Mouse (Mus musculus) forebrain, embryonic 15.5 days (tissue): ENCODE measurements around the gene Fam178b. TPM values are rescaled to one million over a fixed set of nuclear protein-coding genes. Genes with fewer than 3 reads are reported as not detected.
"Not testable (repeated sequence)": the region's sequence is repeated elsewhere in the genome, so short reads cannot be mapped to it uniquely, and the experiment has no call there.

ENCODE experiments used
- ATAC-seq: fragments of 200-750 bp; cut with Nextera tagmentation; replicated peaks from 2 replicates; pipeline ENCODE4 v1.8.0; 2017; ENCODE audit warnings: mild to moderate bottlenecking, moderate TSS enrichment, moderate library complexity
- H3K27ac ChIP-seq: fragments of 300-500 bp; sonication (generic); replicated peaks from 2 replicates; pipeline ENCODE4 v1.5.1; 2015; ENCODE audit warnings: mild to moderate bottlenecking, inconsistent platforms
- H3K27me3 ChIP-seq: fragments of 300-500 bp; sonication (generic); 2 replicates; pipeline ENCODE4 v1.6.1; 2015; ENCODE audit warnings: inconsistent platforms
- H3K36me3 ChIP-seq: fragments of 300-500 bp; sonication (generic); 2 replicates; pipeline ENCODE4 v1.6.1; 2015; ENCODE audit warnings: mild to moderate bottlenecking, inconsistent platforms
- H3K4me1 ChIP-seq: fragments of 300-500 bp; sonication (generic); 2 replicates; pipeline ENCODE4 v1.6.1; 2015; ENCODE audit warnings: inconsistent platforms
- H3K4me2 ChIP-seq: fragments of 300-500 bp; sonication (generic); replicated peaks from 2 replicates; pipeline ENCODE4 v1.6.1; 2015; ENCODE audit warnings: mild to moderate bottlenecking, inconsistent platforms
- H3K4me3 ChIP-seq: fragments of 300-500 bp; sonication (generic); 2 replicates; pipeline ENCODE4 v1.5.1; 2015; ENCODE audit warnings: mild to moderate bottlenecking, inconsistent platforms
- H3K9ac ChIP-seq: fragments of 300-500 bp; sonication (generic); replicated peaks from 2 replicates; pipeline ENCODE4 v1.6.1; 2015; ENCODE audit warnings: mild to moderate bottlenecking, inconsistent platforms
- H3K9me3 ChIP-seq: fragments of 300-500 bp; sonication (generic); 2 replicates; pipeline ENCODE4 v1.6.1; 2016; ENCODE audit warnings: inconsistent platforms
- WGBS: fragments of 180-500 bp; shearing (Covaris S2); methylation state at CpG from one replicate; pipeline ENCODE4 v1.1.7; 2015; ENCODE audit warnings: mixed read lengths; 5-methylcytosine and 5-hydroxymethylcytosine counted together
- polyA plus RNA-seq: library from polyadenylated mRNA; unstranded; fragments of >200 nt; fragmentation: Nextera tagmentation; extraction: Ambion mirVana; gene quantifications from 2 replicates; pipeline ENCODE4 v1.2.1, GENCODE M21; 2015

Fam178b gene
- polyA plus RNA-seq, 1 experiment from 2014 or later: not detected

DNA sequence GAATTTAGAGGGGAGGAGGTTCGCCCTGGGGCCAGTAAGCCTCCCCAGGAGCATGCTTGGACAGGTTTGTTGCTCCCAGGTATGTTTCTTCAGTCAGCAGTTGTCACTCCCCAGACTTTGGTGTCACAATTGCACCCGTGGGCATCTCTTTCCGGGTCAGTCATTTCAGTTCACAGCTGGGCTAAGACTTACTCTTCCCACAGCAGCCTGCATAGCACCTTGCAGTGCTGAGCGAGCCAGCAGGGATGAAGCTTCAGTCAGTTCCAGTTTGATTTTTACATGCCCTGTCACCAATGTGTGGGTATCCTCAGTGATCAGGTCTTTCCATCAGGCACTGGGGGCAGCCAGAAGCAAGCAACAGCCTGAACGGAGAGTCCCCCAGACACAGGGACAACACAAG lies 14.0 kb upstream of the Fam178b start:
- H3K9ac ChIP-seq: no peak overlapping the region
- H3K9me3 ChIP-seq: no peaks in the 10 kb centered on the region
- peaks cover 9% of the 10 kb centered on the region for H3K4me1 ChIP-seq
- ATAC-seq: no peak
- H3K4me3 ChIP-seq: no peak overlapping the region
- no peak overlapping the region for H3K4me2 ChIP-seq
- peaks cover 56% of the 10 kb centered on the region for H3K36me3 ChIP-seq
- H3K27me3 ChIP-seq: no peaks in the 10 kb centered on the region
- no peak overlapping the region for H3K27ac ChIP-seq
- 69% methylated on average over 5 of the region's 5 CpGs for WGBS

DNA sequence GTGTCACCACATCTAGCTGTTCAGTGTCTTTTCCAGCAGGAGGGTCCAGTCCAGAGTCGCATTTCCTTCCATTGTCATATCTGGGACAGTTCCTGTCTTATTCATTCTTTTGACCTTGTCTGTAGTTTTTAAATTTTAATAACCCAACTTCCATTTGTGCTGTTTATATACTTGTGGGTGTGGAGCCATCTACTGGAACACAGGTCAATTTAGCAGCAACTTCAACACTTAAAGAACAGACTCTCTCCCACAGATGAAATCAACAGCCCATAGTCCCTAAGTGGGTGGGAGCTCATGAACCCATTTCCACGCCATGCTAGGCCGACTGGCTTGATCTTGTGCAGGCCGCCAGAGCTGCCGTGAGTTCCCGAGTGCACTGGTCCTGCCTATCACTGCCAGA lies 13.4 kb upstream of the Fam178b start:
- WGBS: 78% methylated on average over 6 of the region's 6 CpGs
- no peak overlapping the region for H3K4me2 ChIP-seq
- peaks cover 52% of the 10 kb centered on the region for H3K36me3 ChIP-seq
- ATAC-seq: no peak
- no peak overlapping the region for H3K9ac ChIP-seq
- no peak overlapping the region for H3K27ac ChIP-seq
- no peak overlapping the region for H3K4me3 ChIP-seq
- peaks cover 12% of the 10 kb centered on the region for H3K4me1 ChIP-seq
- H3K9me3 ChIP-seq: no peaks in the 10 kb centered on the region
- H3K27me3 ChIP-seq: no peaks in the 10 kb centered on the region

DNA sequence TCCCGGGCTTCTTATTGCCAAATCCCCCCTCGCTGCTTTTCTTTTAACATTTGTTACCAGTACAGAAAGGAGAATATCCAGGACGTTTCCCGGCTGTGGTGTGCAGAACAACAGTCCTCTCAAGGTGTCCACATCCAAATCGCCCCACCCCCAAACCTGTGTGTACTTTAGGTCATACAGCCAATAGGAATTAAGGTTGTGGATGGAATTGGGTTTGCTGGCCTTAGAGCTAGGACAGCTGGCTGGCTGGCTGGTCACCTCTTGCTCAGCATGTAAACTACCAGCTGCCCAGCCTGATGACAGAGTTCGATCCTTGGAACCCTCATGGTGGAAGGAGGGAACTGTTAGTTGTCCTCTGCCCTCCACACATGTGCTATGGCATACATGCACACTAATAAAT lies 11.9 kb upstream of the Fam178b start:
- Histone ChIP-seq H3K9ac (no peak overlapping the region), H3K27me3 (no peaks in the 10 kb centered on the region)
- WGBS: 88% methylated on average over 6 of the region's 6 CpGs

DNA sequence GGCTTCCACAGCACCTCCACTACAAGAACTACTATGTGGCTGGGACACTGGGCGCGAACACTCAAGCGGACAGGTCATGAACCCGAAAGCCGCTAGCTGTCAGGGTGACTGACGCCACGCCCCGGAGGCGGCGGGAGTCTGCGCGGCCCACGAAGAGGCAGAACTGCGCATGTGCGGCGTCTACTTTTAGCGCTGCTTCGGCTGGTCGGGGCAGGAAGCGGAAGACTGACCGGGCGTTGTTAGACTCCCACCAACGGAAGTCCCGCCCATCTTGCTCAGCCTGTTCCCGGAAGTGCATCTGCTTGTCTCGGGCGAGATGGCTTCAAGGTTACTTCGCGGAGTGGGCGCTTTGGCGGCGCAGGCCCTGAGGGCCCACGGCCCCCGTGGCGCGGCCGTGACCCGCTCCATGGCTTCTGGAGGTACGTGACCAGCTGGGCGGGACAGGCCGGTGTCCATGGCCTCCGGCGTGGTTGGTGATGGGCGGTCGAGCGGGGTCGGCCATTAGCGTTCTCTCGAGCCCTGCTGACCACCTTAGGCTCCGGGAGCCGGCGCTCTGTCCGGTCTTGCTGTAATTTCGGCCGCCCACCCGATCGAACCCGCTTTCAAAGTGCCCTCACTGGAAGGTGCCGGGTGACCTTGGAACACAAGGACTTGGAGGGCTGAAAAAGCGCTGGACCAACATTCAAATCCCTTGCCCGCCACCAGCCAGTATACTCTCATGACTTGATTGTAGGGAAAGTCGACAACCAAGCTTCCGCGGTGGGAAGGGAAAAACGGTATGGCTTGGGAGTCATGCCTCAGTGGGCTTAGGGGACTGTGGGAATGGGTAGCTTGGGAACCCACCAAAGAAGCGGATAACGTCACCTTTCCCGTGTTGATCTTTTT lies 8.5 kb upstream of the Fam178b start, which contains the start of gene Cox5b:
Gene Cox5b, plus strand, starts transcription at position 179 of the 885 bp plus-strand sequence.
- H3K4me1 ChIP-seq: peaks cover 17% of the 10 kb centered on the region
- peak within 1 kb of the TSS; percentile 62 for H3K27ac ChIP-seq
- H3K36me3 ChIP-seq: peaks cover 22% of the 10 kb centered on the region
- 1% methylated on average over 68 of the region's 68 CpGs for WGBS
- H3K4me2 ChIP-seq: peak within 1 kb of the TSS; percentile 89
- H3K27me3 ChIP-seq: no peaks in the 10 kb centered on the region
- H3K4me3 ChIP-seq: peak within 1 kb of the TSS; percentile 91
- H3K9ac ChIP-seq: peak within 1 kb of the TSS; percentile 88
- no peaks in the 10 kb centered on the region for H3K9me3 ChIP-seq
- ATAC-seq: peak; percentile 97

More for the DNA sequence above, 11.9 kb upstream of the Fam178b start:
- Histone ChIP-seq H3K4me1 (peaks cover 17% of the 10 kb centered on the region), H3K4me3 (no peak overlapping the region), H3K27ac (no peak overlapping the region), H3K36me3 (peaks cover 37% of the 10 kb centered on the region), H3K4me2 (no peak overlapping the region), H3K9me3 (no peaks in the 10 kb centered on the region)
- ATAC-seq: no peak

DNA sequence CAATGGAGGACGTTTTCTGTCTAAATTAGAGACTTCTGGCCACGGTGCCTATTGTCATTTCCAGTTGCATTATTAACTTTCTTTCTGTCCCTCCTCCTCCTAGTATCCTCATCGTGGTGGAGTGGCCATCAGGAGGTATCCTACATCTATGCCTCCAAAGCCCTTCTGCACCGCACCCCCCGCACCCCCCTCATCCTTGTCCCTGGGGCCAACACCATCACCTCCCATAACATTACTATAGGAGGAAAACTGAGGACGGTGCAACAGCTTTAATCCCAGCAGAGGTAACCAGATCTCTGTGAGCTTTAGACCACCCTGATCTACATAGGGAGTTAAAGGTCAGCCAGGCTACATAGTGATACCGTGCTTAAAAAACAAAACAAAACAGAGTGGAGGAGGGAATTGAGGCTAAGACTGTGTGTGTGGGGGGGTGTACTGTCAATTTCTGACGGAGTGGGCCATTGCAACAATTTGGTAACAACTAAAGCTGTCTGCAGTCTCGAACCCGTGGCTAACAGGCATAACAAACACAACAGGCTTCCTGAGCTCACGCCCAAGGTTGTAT lies 7.8 kb upstream of the Fam178b start:
- Histone ChIP-seq H3K27me3 (no peaks in the 10 kb centered on the region), H3K9ac (peak overlapping the region; percentile 88), H3K9me3 (no peaks in the 10 kb centered on the region), H3K4me3 (peak overlapping the region; percentile 91), H3K36me3 (peaks cover 22% of the 10 kb centered on the region), H3K27ac (peak overlapping the region; percentile 62), H3K4me1 (peaks cover 17% of the 10 kb centered on the region), H3K4me2 (peak overlapping the region; percentile 89)
- peak; percentile 50 for ATAC-seq
- WGBS: 60% methylated on average over 11 of the region's 11 CpGs

DNA sequence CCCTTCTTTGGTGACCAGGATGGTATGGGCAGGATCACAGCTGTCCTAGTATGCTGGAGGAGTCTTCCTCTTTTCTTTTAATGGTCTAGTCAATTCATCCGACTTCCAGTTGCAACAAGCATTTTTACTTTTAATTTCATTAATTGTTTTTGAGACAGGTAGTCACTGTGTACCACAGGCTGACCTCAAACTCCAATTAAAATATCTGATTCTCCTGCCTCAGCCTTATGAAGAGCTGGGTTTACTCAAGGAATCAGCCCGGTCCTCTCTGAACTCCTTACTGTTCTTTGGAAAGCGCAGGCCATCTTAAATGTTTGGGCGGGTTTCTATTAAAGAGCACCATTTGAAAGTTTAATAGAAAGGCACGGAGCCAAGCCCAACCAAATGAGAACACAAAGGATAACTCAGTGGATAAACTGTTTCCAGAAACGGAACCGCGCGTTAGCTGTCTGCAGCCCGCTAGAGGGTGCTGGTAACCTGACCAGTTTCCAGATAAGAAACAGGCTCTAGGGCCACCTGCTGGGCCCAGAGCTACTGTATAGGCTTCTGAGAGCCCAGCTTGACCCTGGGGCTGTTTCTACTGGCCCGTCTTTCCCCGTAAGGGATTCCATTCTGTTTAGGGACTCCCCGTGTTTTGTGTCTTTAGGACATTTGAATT lies 956 bp upstream of the Fam178b start:
- H3K36me3 ChIP-seq: no peaks in the 10 kb centered on the region
- H3K4me2 ChIP-seq: no peak overlapping the region
- H3K4me1 ChIP-seq: peaks cover 5% of the 10 kb centered on the region; the same call in 1 of the 2 replicates
- ATAC-seq: peak; percentile 72
- H3K9me3 ChIP-seq: no peaks in the 10 kb centered on the region
- no peak overlapping the region for H3K4me3 ChIP-seq
- no peak overlapping the region for H3K9ac ChIP-seq
- 7% methylated on average over 13 of the region's 13 CpGs for WGBS
- H3K27me3 ChIP-seq: no peaks in the 10 kb centered on the region
- H3K27ac ChIP-seq: peak overlapping the region; percentile 4; the same call in 1 of the 2 replicates

DNA sequence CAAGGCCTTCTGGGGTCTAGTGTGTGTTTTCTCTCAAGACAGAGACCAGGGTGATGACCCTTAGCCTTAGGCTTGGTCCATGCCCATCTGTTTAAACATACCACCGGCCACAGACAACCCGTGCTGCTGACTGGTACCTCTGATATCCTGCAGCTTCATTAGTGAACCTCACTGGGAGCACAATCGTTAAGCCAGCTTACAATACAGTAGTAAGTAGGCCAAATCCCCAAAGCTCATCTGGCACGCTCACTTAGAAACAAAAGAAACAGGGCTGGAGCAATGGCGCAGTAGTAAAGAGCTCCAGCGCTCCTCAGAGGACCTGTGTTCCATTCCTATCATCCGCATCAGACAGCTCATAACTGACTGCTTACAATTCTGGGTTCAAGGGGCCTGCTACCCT lies 2.1 kb downstream of the Fam178b start:
- peaks cover 5% of the 10 kb centered on the region; the same call in 1 of the 2 replicates for H3K4me1 ChIP-seq
- H3K9ac ChIP-seq: no peak overlapping the region
- no peak overlapping the region for H3K4me2 ChIP-seq
- 34% methylated on average over 7 of the region's 7 CpGs for WGBS
- H3K4me3 ChIP-seq: no peak overlapping the region
- no peaks in the 10 kb centered on the region for H3K9me3 ChIP-seq
- H3K27ac ChIP-seq: no peak overlapping the region
- H3K27me3 ChIP-seq: no peaks in the 10 kb centered on the region
- ATAC-seq: no peak
- no peaks in the 10 kb centered on the region for H3K36me3 ChIP-seq

DNA sequence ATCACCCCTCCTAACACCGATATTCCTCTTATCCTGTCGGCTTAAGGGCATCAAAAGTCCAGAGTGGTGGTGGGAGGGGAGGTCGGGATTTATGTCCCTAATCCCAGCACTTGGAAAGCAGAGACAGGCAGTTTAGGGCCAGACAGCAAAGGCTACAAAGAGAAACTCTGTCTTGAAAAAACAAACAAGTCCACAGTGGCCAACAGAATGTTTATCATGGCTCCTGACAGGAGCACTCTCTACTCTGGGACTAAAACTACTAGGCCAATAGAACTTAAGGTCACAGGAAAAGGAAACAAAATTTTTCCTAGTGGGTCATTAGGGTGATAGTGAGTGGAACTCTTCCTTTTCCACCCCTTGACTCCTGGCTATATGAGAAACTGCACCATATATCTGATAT lies 8.0 kb downstream of the Fam178b start:
- H3K4me1 ChIP-seq: no peaks in the 10 kb centered on the region
- no peak for ATAC-seq
- 73% methylated on average over 3 of the region's 3 CpGs for WGBS

DNA sequence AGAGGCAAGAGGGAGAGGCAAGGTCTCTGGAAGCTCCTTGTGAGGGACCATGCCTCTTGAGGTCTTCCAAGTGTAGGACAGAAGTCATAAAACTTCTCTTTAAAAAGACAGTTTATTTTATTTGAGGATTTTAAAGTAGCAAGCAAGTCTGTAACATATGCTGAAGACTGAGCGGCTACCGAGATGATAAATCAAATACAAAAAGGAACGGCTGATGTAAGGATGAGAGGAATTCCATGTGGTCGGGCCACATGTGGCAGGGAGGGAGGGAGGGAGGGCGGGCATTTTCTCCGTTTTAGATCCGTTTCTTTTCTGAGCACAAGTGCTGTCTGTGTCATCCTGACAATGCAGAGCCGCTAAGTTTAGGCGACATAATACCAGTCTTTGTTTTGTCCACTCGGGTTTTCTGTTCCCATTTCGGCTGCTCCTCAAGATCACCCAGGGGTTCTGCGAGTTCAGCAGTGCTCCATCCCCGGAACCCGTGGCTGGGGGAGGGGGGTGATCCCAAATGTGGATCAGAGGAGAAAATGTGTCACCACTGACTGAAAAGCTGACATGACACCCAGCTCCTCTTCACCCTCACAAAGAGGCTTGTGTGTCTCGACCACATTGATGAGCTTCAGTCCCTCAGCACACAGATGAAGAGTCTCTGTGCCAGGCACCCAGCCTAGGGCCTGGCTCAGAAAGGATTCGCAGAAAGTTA lies 10.2 kb downstream of the Fam178b start:
- no peak overlapping the region for H3K4me3 ChIP-seq
- H3K4me1 ChIP-seq: no peaks in the 10 kb centered on the region
- H3K9ac ChIP-seq: no peak overlapping the region
- no peaks in the 10 kb centered on the region for H3K36me3 ChIP-seq
- H3K27ac ChIP-seq: no peak overlapping the region
- ATAC-seq: no peak
- no peak overlapping the region for H3K4me2 ChIP-seq
- H3K9me3 ChIP-seq: no peaks in the 10 kb centered on the region
- WGBS: 58% methylated on average over 16 of the region's 16 CpGs
- no peaks in the 10 kb centered on the region for H3K27me3 ChIP-seq

More for the DNA sequence above, 8.0 kb downstream of the Fam178b start:
- H3K27ac ChIP-seq: no peak overlapping the region
- no peaks in the 10 kb centered on the region for H3K27me3 ChIP-seq
- H3K36me3 ChIP-seq: no peaks in the 10 kb centered on the region
- no peak overlapping the region for H3K4me3 ChIP-seq
- H3K9me3 ChIP-seq: no peaks in the 10 kb centered on the region
- H3K4me2 ChIP-seq: no peak overlapping the region
- H3K9ac ChIP-seq: no peak overlapping the region

DNA sequence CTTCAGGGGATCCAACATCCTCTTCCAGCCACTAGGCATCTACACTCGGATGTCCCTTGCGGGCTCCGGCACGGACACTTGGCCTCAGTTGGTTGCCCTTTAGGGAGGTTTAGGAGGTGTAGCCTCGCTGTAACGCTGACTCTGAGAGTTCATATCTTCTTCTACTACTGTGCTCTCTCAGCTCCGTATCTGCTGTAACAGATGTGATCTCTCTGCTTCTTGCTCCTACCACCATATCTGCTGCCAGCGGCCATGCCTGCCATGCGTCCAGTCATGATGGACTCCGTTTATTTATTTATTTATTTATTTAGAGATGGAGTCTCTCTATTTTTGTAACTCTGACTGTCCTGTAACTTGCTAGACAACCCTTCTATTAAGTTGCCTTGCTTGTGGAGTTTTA lies 11.7 kb downstream of the Fam178b start:
- Histone ChIP-seq H3K27ac (no peak overlapping the region), H3K9me3 (no peaks in the 10 kb centered on the region), H3K27me3 (no peaks in the 10 kb centered on the region), H3K4me1 (no peaks in the 10 kb centered on the region), H3K36me3 (no peaks in the 10 kb centered on the region), H3K4me2 (no peak overlapping the region), H3K4me3 (no peak overlapping the region), H3K9ac (no peak overlapping the region)
- 95% methylated on average over 10 of the region's 10 CpGs for WGBS
- ATAC-seq: no peak

DNA sequence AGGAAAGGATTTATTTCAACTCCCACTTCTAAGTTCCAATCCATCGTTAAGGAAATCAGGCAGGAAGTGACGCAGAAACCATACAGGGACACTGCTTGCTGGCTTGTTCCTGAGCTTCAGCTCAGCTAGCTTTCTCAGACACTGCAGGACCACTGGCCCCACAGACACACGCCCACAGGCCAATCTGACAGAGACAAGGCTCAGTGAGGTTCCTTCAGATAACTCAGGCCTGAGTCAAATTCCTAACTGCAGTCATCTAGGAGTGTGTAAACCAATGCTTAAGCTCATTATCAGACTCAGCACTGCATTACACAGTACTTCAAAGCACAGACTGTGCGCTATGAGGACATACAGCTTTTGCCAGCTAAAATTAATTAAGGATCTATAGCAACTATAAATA lies 12.7 kb downstream of the Fam178b start:
- ATAC-seq: no peak

DNA sequence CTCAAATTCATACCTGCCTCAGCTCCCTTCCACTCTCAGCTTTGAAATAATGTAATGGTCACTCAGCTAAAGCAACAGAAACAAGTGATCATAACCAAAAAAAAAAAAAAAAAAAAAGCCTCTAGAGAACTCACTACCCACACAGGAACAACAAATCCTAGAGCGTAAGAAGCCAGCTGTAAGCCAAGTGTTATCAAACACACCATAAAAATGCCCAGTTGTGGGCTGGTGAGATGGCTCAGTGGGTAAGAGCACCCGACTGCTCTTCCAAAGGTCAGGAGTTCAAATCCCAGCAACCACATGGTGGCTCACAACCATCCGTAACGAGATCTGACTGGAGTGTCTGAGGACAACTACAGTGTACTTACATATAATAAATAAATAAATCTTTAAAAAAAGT lies 15.0 kb downstream of the Fam178b start:
- H3K27me3 ChIP-seq, H3K4me1 ChIP-seq, H3K9me3 ChIP-seq, H3K27ac ChIP-seq, H3K4me3 ChIP-seq, H3K9ac ChIP-seq, H3K36me3 ChIP-seq, ATAC-seq, H3K4me2 ChIP-seq: not testable (repeated sequence)
- 82% methylated on average over 4 of the region's 4 CpGs for WGBS

More for the DNA sequence above, 12.7 kb downstream of the Fam178b start:
- Histone ChIP-seq H3K4me3 (no peak overlapping the region), H3K9me3 (no peaks in the 10 kb centered on the region), H3K36me3 (no peaks in the 10 kb centered on the region), H3K9ac (no peak overlapping the region), H3K4me1 (no peaks in the 10 kb centered on the region), H3K27me3 (no peaks in the 10 kb centered on the region), H3K27ac (no peak overlapping the region), H3K4me2 (no peak overlapping the region)
- WGBS: 68% methylated on average over 4 of the region's 4 CpGs
